Mouse (Mus musculus) neutrophil, adult 5-6 weeks (primary cell): ENCODE data around the gene Asnsd1. TPM values are rescaled to one million over a fixed set of nuclear protein-coding genes. Genes with fewer than 3 reads are reported as not detected.
"Not testable (repeated sequence)": the region's sequence is repeated elsewhere in the genome, so short reads cannot be mapped to it uniquely, and the experiment has no call there.

Experiments
- ATAC-seq: fragments of 151-379, 151-347 bp; 2 replicates; pipeline ENCODE4 v1.8.0; 2017; ENCODE audit warnings: mild to moderate bottlenecking, moderate TSS enrichment; ENCODE audit not compliant: insufficient number of reproducible peaks, poor library complexity, low FRiP score, severe bottlenecking; ENCODE audit errors: extremely low read depth
- total RNA-seq: library from RNA; stranded (forward); fragments of 200-1000 nt; gene quantifications from 2 replicates; pipeline ENCODE4 v1.2.3, GENCODE M21; 2017

The Asnsd1 gene
- 82.7 and 99.2 TPM in 2 replicates for total RNA-seq

DNA sequence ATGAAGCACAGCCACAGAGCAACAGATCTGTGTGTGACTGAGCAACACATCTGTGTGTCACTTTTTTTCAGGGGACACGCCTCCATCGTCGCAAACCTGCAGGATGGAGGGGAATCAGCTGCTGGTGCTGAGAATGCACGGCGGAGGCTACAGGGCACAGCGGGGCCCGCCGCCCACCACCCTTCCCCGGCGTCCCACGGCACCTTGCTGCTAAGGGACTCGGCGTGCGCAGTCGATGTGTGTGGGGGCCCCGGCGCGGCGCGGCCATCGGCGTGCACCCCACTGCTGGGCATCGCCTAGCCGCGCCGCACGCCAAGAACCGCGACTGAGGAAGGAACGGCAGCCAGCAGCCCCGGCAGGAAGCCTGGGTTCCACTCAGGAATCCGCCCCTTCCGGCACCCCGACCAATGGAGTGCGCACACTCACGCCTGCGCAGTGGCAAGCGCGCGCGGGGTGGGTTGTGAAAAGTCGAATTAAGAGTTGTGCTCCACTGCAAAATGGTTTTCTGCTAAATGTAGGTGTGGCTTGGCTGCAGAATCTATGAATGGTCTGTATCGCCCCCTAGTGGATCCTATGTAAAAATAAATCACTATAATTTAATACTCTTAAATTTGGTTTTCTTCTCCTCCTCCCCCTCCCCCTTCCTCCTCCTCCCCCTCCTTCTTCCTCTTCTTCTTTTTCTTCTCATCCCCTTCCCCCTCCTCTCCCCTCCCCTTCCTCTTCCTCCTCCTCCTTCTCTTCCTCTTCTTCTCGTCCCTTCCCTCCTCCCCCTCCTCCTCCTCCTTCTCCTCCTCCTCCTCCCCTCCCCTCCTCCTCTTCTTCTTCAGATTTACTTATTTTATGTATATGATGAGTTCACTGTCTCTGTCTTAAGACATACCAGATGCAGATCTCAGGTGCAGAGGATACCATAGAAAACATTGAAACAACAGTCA is at the start of gene Asnsd1, which contains the start of the genes Asdurf and Gm28551:
TSS of gene Asnsd1 (minus strand) at position 426 of the 935 bp plus-strand sequence.
TSS of gene Asdurf (minus strand) at position 293 of the 935 bp plus-strand sequence.
TSS of gene Gm28551 (minus strand) at position 341 of the 935 bp plus-strand sequence.
- peak; percentile 98 for ATAC-seq

DNA sequence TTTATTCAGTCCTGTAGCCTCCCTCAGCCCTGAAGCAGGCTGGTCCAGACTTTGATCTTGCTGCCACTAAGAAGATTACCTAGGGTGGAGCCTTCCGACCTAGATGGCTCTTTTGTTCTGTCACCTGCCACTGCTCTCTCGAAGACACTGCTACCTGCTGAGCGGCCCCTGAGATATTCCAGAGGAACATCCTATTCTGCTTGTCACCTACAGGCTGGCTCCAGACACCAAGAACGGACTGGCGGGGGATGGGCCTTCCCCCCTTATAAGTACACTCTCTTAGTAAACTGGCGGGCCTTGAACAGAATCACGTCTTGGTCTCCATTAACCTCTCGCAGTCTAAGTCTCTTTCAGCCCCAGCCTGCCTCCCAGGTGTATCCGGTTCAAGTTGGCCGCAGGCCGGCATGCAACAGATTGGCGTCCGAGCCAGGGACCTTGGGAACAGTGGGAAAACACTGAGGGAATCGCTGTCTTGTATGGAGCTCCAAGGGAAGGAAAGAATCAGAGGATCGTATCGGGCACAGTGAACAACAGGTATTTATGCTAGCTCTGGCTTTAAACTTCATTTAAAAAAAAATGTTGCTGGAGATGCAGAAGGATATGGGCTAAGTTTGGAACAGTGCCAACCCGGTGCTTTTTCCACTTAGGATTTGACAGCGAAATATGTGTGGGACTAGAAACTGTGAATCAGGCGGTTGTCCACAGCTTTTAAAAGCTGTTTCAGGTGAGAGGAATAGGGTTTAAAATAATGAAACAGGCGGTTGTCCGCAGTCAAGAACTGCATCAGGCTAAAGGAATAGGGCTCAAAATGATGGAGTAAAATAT is 41.6 kb upstream of the Asnsd1 start:
- ATAC-seq: not testable (repeated sequence)

DNA sequence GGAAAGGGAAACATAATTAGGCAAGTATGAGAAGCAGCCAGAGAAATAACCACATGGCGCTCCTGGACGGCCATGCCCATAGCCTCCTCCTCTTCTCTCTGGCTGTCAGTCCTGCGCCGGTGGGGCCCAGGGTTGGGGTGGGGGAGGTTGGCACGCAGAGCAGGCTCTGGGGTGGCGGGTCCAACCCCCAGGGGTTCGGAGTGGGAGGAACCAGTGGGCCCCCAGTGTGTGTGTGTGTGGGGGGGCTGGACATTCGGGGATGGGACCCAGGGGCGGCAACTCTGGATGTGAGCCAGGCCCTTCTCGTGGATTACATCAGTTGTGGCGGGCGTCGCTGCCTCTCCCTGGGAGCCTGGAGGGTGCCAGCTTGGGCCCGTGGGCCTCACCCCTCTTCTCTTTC is 36.2 kb upstream of the Asnsd1 start:
- ATAC-seq: no peak

DNA sequence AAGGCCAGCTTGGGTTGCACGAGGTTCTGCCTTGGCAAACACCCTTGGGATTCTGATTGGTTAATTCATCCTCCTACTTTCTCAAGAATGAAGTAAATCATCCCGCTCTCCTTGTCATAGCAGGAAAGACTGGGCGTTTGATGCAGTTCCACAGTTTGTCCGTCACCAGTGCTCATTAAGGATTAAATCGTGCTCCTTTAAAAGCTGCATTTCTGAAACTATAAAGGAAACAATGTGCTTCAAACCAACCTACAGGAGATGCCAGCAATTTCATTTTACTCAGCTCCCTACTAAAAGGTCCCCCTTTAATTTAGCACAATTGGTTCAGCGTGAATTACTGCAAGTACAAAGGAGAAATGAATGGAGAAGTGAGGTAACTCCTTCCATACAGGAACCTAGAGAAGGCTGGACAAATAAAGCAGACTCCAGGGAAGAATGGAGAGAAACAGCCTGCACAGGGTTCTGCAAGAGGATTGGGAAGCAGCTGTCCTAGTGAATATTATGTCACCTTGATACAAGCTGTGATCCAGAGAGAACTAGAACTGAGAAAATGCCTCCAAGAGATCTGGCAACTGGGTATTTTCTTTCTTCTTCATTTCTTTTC is 31.6 kb upstream of the Asnsd1 start:
- no peak for ATAC-seq

DNA sequence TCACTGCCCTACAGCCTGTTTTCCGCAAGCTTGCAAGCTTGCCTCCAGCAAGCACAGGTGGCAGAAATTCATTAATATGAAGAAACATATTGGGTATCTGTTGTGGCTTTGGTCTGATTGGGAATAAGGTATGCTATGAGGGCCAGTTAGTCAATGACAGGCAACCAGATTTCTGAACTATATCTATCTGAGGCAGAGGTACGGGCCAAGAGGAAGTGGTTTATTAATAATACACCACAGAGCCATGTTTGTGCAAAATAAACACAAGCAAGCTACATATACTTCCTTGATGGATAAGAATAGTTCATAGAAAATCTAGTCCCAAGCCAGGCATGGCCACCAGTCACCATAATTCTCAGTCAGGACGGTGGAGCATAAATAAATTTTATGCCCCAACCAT is 25.2 kb upstream of the Asnsd1 start:
- no peak for ATAC-seq

DNA sequence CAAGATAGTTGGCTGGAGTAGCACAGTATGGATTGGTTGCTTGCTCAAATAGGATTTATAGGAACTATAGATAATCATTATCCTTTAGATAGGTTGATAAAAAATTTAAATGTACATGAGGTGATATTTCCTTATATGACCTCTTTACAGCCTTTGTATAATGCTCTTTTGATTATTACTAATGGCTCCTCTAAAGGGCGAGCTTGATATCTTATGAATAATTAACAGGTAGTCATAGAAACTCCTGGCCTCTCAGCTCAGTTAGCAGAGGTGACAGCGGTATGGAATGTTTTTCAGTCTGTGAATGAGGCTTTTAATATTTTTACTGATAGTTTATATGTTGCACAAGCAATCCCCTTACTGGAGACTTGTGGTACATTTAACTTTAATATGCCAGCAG is 23.4 kb upstream of the Asnsd1 start:
- not testable (repeated sequence) for ATAC-seq

DNA sequence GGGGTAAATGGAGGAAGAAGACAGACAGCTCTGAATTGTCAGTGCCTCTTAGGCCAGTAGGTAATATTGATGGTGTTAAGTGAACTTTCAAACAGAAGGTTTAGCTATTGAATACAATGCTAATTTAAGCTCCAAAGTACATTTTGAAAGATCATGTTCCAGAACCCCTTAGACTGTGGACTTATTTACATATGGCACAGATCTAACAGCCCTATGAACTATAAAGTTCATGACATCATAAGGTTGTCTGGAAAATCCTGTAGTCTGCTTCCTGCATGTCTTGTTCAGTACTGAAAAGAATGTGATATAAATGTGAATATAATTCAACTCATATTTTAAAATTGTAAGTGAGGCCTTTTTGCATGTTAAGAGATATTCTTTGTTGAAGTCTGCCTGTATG is 6.4 kb upstream of the Asnsd1 start:
- ATAC-seq: no peak

DNA sequence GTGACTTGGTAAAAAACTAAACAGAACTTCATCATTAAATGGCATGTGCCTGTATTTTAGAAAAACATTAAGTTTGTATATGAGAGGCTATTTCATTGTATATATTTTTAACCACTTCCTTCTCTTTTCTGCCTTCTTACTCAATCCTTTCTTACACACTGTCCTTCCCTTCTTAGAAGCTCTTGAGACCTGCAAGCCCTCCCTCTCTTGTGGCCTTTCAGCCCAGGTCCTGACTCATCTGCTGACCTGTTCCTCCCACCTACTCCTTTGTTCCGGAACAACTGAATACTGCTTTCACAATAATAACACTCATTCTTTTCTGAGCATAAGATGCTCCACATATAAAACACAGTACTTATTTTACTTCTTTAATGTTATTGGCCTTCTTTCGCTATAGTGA is 11.5 kb downstream of the Asnsd1 start:
- no peak for ATAC-seq

DNA sequence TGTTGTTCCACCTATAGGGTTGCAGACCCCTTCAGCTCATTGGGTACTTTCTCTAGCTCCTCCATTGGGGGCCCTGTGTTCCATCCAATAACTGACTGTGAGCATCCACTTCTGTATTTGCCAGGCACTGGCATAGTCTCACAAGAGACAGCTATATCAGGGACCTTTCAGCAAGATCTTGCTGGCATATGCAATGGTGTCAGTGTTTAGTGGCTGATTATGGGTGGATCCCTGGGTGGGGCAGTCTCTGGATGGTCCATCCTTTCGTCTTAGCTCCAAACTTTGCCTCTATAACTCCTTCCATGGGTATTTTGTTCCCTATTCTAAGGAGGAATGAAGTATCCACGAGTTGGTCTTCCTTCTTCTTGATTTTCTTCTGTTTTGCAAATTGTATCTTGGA is 15.1 kb downstream of the Asnsd1 start:
- not testable (repeated sequence) for ATAC-seq

DNA sequence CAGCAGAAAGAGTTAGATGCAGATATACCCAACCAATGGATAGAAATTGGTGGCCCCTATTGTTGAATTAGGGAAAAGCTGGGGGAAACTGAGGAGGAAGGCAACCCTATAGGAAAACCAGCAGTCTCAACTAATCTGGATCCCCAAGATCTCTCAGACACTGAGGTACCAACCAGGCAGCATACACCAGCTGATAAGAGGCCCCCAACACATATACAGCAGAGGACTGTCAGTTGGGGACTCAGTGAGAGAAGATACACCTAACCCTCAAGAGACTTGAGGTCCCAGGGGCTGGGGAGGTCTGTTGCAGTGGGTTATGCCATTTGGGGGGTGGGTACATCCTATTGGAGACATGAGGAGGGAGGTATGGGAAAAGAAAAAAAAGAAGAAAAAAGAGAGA is 17.1 kb downstream of the Asnsd1 start:
- no peak for ATAC-seq

DNA sequence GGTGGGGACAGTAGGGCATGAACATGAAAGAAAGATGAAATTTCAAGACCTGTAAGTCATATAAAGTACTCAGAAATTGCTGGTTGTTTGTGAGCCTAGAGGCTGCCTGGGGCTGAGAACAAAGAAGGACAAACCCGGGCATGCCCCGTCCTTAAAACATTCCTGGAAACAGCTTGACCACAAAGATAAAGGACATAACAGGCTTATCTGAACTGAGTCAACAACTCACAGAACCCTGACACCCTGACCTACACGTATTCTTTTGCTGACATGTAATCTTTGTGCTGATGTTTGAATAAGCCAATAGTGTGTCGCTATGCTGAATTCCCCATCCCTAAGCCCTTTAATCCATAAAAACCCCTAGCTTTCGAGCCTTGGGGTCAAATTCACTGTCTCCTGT is 19.0 kb downstream of the Asnsd1 start:
- ATAC-seq: not testable (repeated sequence)

DNA sequence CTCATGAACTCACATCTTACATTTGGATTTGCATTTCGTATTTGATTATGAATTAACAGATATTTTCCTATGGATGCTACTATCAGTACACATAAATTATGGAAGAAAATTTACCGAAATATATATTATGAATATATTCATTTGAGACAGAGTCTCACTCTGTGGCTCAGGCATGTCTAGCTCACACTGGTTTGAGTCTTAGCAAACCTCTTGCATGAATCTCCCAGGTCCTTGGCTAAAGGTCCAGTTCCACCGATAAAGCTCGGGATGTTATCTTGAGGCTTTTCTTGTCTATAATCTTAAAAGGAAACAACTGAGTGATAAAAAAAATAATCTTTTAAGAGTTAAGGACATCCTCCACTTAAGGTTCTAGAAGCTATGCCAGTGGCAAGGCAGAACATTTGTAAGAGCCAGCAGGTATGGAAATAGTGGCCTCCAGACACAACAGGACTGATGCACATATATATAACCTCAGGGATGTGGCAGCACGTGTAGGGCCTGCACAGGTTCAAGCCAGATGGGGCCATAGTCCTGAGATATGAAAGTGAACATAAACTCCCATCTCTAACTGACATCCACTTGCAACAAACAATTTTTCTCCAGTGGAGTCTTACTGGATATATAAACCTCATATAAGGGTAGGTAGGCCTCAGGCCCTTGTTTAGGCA is 27.6 kb downstream of the Asnsd1 start:
- ATAC-seq: no peak

DNA sequence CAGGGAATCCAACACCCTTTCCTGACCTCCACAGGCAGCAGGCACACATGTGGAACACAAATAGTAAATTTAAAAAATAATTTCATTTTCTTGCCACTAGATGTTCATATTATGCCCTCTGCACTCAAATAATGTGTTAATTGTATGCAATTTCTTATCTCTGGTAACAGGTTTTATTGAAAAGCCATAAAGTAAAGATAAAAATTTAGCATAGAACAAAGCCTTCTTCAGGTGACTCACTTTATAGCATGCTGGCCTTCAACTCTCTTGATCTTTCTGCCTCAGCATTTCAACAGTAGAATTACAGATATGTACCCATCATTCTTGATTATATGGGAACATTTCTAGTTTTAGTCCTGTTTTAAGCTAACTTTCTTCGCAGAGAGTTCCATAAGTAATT is 28.3 kb downstream of the Asnsd1 start:
- ATAC-seq: no peak

DNA sequence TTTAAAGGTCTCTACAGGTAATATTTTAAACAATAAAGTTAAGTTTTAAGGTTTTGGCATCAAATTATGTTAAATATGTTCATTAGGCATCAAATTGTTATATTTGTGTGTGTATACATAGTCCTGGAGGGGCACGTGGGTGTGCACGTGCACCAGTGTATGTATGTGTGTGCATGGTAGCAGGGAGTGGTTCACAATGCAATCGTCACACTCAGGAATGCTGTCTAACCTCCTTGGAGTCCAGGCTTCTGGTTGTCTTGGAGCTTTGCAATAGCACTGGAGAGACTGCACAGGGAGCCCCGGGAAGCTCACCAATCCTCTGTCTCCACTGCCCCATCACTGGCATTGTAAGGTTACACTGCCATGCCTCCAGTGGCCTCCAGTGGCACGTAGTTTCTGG is 29.3 kb downstream of the Asnsd1 start:
- ATAC-seq: no peak

DNA sequence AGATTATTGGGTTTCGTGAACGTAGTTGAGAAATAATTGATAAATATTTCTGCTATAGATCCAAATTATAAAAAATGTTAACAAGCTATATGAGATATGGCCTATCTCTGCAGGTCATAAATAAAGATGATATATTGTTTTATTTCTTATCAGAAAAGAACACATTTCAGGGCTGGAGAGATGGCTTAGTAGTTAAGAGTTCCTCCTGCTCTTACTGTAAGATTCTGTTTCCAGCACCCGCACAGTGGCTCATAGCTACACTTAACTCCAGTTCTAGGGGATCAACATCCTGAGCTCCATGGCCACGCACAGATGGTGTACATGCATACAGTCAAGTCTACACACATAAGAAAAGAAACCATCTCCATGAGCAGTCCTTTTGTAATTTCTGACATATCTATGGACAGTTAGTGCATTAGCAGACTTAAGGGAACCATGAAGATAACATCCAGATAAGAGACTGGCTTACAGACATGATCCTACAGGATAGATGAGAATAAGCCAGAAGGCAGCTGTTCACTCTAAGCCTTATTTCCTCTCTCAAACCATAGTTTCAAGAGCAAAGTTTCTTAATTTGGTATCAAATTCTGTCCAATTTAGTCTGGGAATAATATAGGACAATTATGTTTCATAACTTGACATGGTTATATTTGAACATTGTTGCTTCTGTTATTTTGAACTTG is 30.7 kb downstream of the Asnsd1 start:
- no peak for ATAC-seq

DNA sequence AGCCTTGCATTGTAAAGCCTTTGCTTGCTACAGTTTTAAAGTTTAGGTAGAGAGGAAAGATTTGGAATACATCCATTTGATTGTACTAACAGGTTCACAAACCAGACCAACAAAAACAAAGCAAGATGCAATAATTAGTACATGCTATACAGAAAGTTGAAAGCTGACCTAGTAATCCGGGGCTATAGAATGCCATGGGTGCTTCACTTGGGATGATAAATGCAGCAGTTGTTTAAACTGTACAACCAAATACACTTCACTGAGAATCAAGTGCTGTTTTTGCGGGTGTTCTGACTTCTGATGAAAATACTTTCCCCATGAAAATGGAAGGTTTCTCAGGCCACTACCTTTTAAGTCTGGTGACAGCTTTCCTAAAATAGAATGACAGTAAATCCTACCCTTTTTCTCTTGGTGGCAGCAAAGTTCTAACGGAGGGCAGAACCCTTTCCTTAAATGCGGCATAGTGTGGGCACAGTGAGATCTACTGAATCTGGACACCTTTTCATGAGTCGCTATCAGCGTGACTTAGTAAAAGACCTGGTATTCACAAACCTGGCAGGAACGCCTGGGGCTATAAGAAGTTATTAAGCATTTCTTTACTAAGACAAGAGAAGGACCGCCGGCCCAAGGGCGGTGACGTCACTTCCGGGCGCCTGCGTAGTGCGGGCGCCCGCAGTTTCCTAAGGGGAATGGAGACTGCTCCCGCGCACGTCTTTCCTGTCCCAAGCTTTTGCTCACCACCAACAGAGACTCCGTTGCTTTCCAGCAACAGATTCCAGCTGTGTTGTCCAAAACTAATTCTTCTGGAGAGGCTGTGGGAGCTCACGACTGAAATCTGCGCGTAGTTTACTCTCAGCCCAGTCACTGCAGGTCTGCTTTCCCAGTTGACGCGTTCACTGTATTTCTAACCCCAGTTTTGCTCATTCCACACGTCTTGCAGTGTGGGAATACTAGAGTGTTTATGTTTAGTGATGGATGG is 39.3 kb downstream of the Asnsd1 start, which contains the start of gene Osgepl1:
TSS of gene Osgepl1 (plus strand) at position 636 of the 979 bp plus-strand sequence.
- peak; percentile 83 for ATAC-seq

DNA sequence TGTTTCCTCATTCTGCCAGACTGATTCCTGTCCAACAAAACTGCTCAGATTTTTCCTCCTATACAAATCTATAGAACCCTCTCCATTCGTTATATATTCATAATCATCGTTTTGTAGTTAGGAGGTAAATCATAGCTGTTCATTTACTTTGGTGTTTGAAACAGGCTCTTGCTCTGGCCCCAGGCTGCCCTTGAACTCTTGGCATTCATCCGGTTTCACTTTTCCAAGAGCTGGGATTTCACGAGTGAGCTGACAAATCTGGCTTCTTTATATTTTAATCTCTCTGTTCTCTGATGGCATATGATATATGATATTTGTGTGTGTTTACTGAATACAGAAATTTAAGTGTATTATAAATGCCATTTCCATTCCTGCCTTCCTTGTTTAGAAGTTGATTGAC is 52.0 kb downstream of the Asnsd1 start:
- no peak for ATAC-seq
